Mouse (Mus musculus): ENCODE results near the gene Rbm8a. TPM values are rescaled to one million over a fixed set of nuclear protein-coding genes. Genes with fewer than 3 reads are reported as not detected.
A peak's percentile ranks its signal among the peaks of the same experiment; 100 is the strongest.

Gene Rbm8a
- total and polyA plus RNA-seq, 3 experiments: 47.4 to 115 (median 47.6) TPM

DNA sequence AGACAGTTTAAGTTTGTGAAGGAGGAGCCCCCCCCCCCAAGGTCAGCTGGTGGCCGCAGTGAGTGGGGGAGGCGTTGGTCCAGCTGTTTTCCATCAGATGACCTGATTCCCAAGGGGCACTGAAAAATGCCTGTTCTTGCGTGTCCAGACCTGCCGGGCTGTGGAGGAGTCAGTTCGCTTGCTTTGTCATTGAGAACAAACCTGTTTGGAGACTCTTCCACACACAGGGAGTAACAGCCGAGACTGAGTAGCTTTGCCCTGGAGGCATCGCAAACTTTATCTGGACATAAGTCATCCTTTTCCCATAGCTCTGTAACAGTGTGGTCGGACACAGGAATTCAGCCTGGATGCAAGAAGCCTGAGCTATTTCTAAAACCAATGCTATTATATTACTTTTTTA is 44.7 kb downstream of the Rbm8a start:
- Histone ChIP-seq H3K4me3 (ENCODE audit: low read depth, low read length) (no peak overlapping the region), H3K27me3 (ENCODE audit: insufficient read depth, low read length) (peaks cover 45% of the 10 kb centered on the region), H3K36me3 (replicated peaks) (no peaks in the 10 kb centered on the region), H3K9me3 (replicated peaks) (no peaks in the 10 kb centered on the region), H3K4me1 (ENCODE audit: insufficient read depth, low read depth, low read length) (peaks cover 24% of the 10 kb centered on the region)
- TF ChIP-seq TAL1 (conservative IDR thresholded peaks at IDR 0.05; ENCODE audit: low read depth, low read length) (no peak), GATA1 (IDR thresholded peaks at IDR 0.05; ENCODE audit: borderline replicate concordance, low read length) (no peak), POLR2AphosphoS5 (IDR thresholded peaks at IDR 0.05; ENCODE audit: insufficient replicate concordance, low read depth, low read length) (no peak), GATA2 (IDR thresholded peaks at IDR 0.05; ENCODE audit: borderline replicate concordance, low read depth, low read length) (no peak), CTCF (IDR thresholded peaks at IDR 0.05; ENCODE audit: low read depth, low read length) (no peak)
- ATAC-seq (ENCODE audit: extremely low read depth, insufficient number of reproducible peaks, low FRiP score, poor library complexity, severe bottlenecking): no peak
- no peak for DNase-seq (ENCODE audit: low spot score)

DNA sequence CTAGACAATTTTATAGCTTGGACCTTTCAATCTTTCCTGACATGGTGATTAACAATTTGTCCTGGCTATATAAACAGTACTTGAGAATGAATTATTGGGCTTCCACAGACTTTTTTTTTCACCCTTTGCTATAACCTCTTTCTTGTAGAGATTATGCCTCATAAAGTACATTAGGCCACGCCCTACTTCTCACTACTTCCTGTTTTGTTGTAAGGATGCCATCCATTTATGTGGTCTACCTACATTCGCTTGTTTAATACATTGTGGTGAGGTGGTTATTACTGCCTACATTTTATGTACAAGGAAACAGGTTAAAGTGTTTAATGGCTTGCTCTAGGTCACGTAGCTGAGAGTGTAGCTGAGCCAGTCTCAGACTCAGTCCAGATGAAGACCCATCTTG is 45.4 kb downstream of the Rbm8a start:
- no peaks in the 10 kb centered on the region for H3K36me3 ChIP-seq (replicated peaks)
- H3K4me3 ChIP-seq (ENCODE audit: low read depth, low read length): no peak overlapping the region
- peaks cover 20% of the 10 kb centered on the region for H3K4me1 ChIP-seq (ENCODE audit: insufficient read depth, low read depth, low read length)
- H3K27me3 ChIP-seq (ENCODE audit: insufficient read depth, low read length): peaks cover 40% of the 10 kb centered on the region
- DNase-seq (ENCODE audit: low spot score) (peak; percentile 53), ATAC-seq (ENCODE audit: extremely low read depth, insufficient number of reproducible peaks, low FRiP score, poor library complexity, severe bottlenecking) (no peak)
- TF ChIP-seq TAL1 (conservative IDR thresholded peaks at IDR 0.05; ENCODE audit: low read depth, low read length) (no peak), POLR2AphosphoS5 (IDR thresholded peaks at IDR 0.05; ENCODE audit: insufficient replicate concordance, low read depth, low read length) (no peak), GATA2 (IDR thresholded peaks at IDR 0.05; ENCODE audit: borderline replicate concordance, low read depth, low read length) (no peak), GATA1 (IDR thresholded peaks at IDR 0.05; ENCODE audit: borderline replicate concordance, low read length) (no peak), CTCF (IDR thresholded peaks at IDR 0.05; ENCODE audit: low read depth, low read length) (no peak)
- H3K9me3 ChIP-seq (replicated peaks): no peaks in the 10 kb centered on the region

DNA sequence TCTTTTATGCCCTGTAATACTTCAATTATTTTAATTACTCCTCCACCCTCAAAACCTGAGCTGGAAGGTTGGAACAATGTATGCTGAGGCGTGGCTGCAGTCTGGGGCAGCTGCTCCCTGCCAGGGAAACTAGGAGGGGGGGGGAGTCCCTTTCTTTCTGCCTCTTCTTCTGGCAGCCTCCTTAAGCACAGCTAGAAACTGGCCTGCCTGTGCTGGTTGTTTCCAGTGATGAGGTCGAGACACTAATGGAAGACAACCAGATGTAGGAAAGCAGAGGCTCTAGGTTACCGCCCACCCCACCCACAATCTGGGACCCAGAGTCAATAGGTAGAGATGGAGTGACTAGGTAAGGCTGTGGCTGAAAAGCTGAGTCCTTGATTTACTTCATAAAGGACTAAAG is 46.0 kb downstream of the Rbm8a start:
- peaks cover 18% of the 10 kb centered on the region for H3K4me1 ChIP-seq (ENCODE audit: insufficient read depth, low read depth, low read length)
- H3K4me3 ChIP-seq (ENCODE audit: low read depth, low read length): no peak overlapping the region
- DNase-seq (ENCODE audit: low spot score) (no peak), ATAC-seq (ENCODE audit: extremely low read depth, insufficient number of reproducible peaks, low FRiP score, poor library complexity, severe bottlenecking) (no peak)
- no peaks in the 10 kb centered on the region for H3K36me3 ChIP-seq (replicated peaks)
- no peaks in the 10 kb centered on the region for H3K9me3 ChIP-seq (replicated peaks)
- TF ChIP-seq GATA2 (IDR thresholded peaks at IDR 0.05; ENCODE audit: borderline replicate concordance, low read depth, low read length) (no peak), CTCF (IDR thresholded peaks at IDR 0.05; ENCODE audit: low read depth, low read length) (no peak), GATA1 (IDR thresholded peaks at IDR 0.05; ENCODE audit: borderline replicate concordance, low read length) (no peak), POLR2AphosphoS5 (IDR thresholded peaks at IDR 0.05; ENCODE audit: insufficient replicate concordance, low read depth, low read length) (no peak), TAL1 (conservative IDR thresholded peaks at IDR 0.05; ENCODE audit: low read depth, low read length) (no peak)
- H3K27me3 ChIP-seq (ENCODE audit: insufficient read depth, low read length): peaks cover 38% of the 10 kb centered on the region

DNA sequence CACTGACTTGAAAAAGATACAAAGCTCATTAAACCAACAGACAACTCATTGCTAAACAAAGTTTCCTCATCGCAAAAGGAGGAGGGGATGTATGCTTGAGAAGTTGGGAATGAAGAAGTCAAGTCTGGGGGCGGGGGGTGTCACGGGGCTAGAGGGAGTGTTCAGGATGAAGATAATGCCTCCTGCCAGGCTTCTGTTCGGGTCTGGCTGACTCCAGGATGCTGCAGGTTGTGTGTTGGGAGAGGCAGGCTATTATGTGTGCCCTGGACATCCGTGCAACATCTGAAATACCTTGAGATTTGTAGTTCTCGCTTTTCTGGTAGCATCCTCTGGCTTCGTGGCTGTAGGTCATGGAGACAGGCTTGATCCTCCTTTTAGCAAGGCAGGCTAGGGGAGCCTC is 48.7 kb downstream of the Rbm8a start:
- no peak for ATAC-seq (ENCODE audit: extremely low read depth, insufficient number of reproducible peaks, low FRiP score, poor library complexity, severe bottlenecking)
- Histone ChIP-seq H3K27me3 (ENCODE audit: insufficient read depth, low read length) (peaks cover 32% of the 10 kb centered on the region), H3K4me1 (ENCODE audit: insufficient read depth, low read depth, low read length) (peaks cover 18% of the 10 kb centered on the region), H3K36me3 (replicated peaks) (no peaks in the 10 kb centered on the region), H3K9me3 (replicated peaks) (no peaks in the 10 kb centered on the region), H3K4me3 (ENCODE audit: low read depth, low read length) (no peak overlapping the region)
- TF ChIP-seq POLR2AphosphoS5 (IDR thresholded peaks at IDR 0.05; ENCODE audit: insufficient replicate concordance, low read depth, low read length) (no peak), GATA2 (IDR thresholded peaks at IDR 0.05; ENCODE audit: borderline replicate concordance, low read depth, low read length) (no peak), GATA1 (IDR thresholded peaks at IDR 0.05; ENCODE audit: borderline replicate concordance, low read length) (no peak), CTCF (IDR thresholded peaks at IDR 0.05; ENCODE audit: low read depth, low read length) (no peak), TAL1 (conservative IDR thresholded peaks at IDR 0.05; ENCODE audit: low read depth, low read length) (no peak)
- no peak for DNase-seq (ENCODE audit: low spot score)

DNA sequence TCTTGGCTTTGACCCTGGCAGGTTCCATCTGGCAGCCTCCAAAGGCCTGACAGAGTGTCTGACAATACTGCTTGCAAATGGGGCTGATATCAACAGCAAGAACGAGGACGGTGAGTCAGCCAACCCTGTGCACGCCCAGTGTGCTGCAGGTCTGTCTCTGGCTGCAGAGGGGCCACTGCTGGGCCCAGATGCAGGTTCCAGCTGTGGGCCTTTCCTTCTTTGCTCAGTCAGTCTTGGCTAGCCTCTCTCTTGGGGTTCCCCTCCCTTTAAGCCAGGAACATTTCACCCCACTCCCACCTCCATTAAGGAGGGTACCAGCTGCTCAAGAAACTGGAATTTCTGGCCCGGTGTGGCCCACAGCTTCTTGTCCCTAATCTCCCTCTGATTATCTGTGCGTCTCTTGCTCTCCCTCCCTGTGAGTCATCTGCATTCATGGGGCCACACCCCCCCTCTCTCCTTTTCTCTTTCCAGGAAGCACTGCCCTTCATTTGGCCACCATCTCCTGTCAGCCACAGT is 49.5 kb downstream of the Rbm8a start:
- peak; percentile 57 for ATAC-seq (ENCODE audit: extremely low read depth, insufficient number of reproducible peaks, low FRiP score, poor library complexity, severe bottlenecking)
- Histone ChIP-seq H3K4me3 (ENCODE audit: low read depth, low read length) (no peak overlapping the region), H3K9me3 (replicated peaks) (no peaks in the 10 kb centered on the region), H3K36me3 (replicated peaks) (no peaks in the 10 kb centered on the region), H3K27me3 (ENCODE audit: insufficient read depth, low read length) (peaks cover 33% of the 10 kb centered on the region), H3K4me1 (ENCODE audit: insufficient read depth, low read depth, low read length) (peaks cover 18% of the 10 kb centered on the region)
- TF ChIP-seq CTCF (IDR thresholded peaks at IDR 0.05; ENCODE audit: low read depth, low read length): no peak
- TF ChIP-seq GATA1 (IDR thresholded peaks at IDR 0.05; ENCODE audit: borderline replicate concordance, low read length): no peak
- TF ChIP-seq TAL1 (conservative IDR thresholded peaks at IDR 0.05; ENCODE audit: low read depth, low read length): no peak
- no peak for TF ChIP-seq GATA2 (IDR thresholded peaks at IDR 0.05; ENCODE audit: borderline replicate concordance, low read depth, low read length)
- TF ChIP-seq POLR2AphosphoS5 (IDR thresholded peaks at IDR 0.05; ENCODE audit: insufficient replicate concordance, low read depth, low read length): no peak
- DNase-seq (ENCODE audit: low spot score): no peak

DNA sequence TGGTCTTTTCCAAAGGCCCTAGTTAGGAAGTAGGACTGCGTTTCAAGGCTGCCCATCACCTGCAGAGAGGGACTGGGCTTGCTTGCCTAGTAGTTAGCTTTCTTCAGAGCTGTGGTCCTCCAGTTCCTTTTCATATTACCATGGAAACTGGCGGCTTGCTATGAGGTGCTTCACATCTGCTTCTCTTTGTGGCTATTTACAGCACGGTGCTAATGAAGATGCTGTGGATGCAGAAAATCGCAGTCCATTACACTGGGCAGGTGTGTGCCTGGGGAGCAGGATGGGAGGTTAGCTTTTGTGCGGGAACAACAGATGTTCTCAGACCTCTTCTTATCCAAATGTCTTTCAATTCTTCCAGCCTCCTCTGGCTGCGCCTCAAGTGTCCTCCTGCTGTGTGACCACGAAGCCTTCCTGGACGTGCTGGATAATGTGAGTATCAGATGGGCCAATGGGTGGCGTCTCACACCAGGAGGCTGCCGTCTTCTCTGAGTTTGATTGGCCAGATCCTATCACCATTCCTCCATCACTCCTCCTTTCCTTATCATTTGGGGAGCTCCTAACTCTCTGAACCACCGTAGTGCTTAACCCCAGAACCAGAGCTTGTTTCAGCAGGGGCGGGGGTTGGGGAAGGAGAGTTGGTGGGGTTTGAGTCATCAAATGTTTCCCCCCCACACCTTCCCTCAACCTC is 50.7 kb downstream of the Rbm8a start:
- Histone ChIP-seq H3K36me3 (replicated peaks) (no peaks in the 10 kb centered on the region), H3K27me3 (ENCODE audit: insufficient read depth, low read length) (peaks cover 39% of the 10 kb centered on the region), H3K9me3 (replicated peaks) (no peaks in the 10 kb centered on the region), H3K4me1 (ENCODE audit: insufficient read depth, low read depth, low read length) (peaks cover 14% of the 10 kb centered on the region), H3K4me3 (ENCODE audit: low read depth, low read length) (no peak overlapping the region)
- TF ChIP-seq GATA2 (IDR thresholded peaks at IDR 0.05; ENCODE audit: borderline replicate concordance, low read depth, low read length) (no peak), GATA1 (IDR thresholded peaks at IDR 0.05; ENCODE audit: borderline replicate concordance, low read length) (no peak), POLR2AphosphoS5 (IDR thresholded peaks at IDR 0.05; ENCODE audit: insufficient replicate concordance, low read depth, low read length) (no peak), TAL1 (conservative IDR thresholded peaks at IDR 0.05; ENCODE audit: low read depth, low read length) (no peak), CTCF (IDR thresholded peaks at IDR 0.05; ENCODE audit: low read depth, low read length) (no peak)
- no peak for ATAC-seq (ENCODE audit: extremely low read depth, insufficient number of reproducible peaks, low FRiP score, poor library complexity, severe bottlenecking)
- DNase-seq (ENCODE audit: low spot score): no peak

Other genes starting within 250 kb of the Rbm8a start
- not detected in 2 replicates for gene BC107364, start 177.6 kb upstream of the Rbm8a start, total RNA-seq (2014; fragmentation: Nextera tagmentation)
- gene BC107364, start 177.6 kb upstream of the Rbm8a start, total RNA-seq (2017): 0.27 TPM in 1 of 2 replicates, not detected in the other
- not detected in 2 replicates for gene BC107364, start 177.6 kb upstream of the Rbm8a start, polyA plus RNA-seq (2012)
- not detected in 2 replicates for gene Hfe2, start 104.8 kb upstream of the Rbm8a start, total RNA-seq (2014; fragmentation: Nextera tagmentation)
- not detected in 2 replicates for gene Hfe2, start 104.8 kb upstream of the Rbm8a start, total RNA-seq (2017)
- gene Hfe2, start 104.8 kb upstream of the Rbm8a start, polyA plus RNA-seq (2012): not detected in 2 replicates
- 1,322 and 1,463 TPM in 2 replicates for gene Txnip, start 72.0 kb upstream of the Rbm8a start, total RNA-seq (2014; fragmentation: Nextera tagmentation)
- gene Txnip, start 72.0 kb upstream of the Rbm8a start, total RNA-seq (2017): 307 and 332 TPM in 2 replicates
- 16.1 and 19.5 TPM in 2 replicates for gene Txnip, start 72.0 kb upstream of the Rbm8a start, polyA plus RNA-seq (2012)
- gene Gm16253, start 52.9 kb upstream of the Rbm8a start, total RNA-seq (2014; fragmentation: Nextera tagmentation): not detected in 2 replicates
- gene Gm16253, start 52.9 kb upstream of the Rbm8a start, total RNA-seq (2017): not detected in 2 replicates
- gene Gm16253, start 52.9 kb upstream of the Rbm8a start, polyA plus RNA-seq (2012): not detected in 2 replicates
- 40.0 and 45.7 TPM in 2 replicates for gene Polr3gl, start 35.8 kb upstream of the Rbm8a start, total RNA-seq (2014; fragmentation: Nextera tagmentation)
- 35.4 and 40.7 TPM in 2 replicates for gene Polr3gl, start 35.8 kb upstream of the Rbm8a start, total RNA-seq (2017)
- gene Polr3gl, start 35.8 kb upstream of the Rbm8a start, polyA plus RNA-seq (2012): 12.0 and 12.5 TPM in 2 replicates
- not detected in 2 replicates for gene Ankrd34a, start 33.3 kb upstream of the Rbm8a start, total RNA-seq (2014; fragmentation: Nextera tagmentation)
- gene Ankrd34a, start 33.3 kb upstream of the Rbm8a start, total RNA-seq (2017): 0.05 TPM in 1 of 2 replicates, not detected in the other
- gene Ankrd34a, start 33.3 kb upstream of the Rbm8a start, polyA plus RNA-seq (2012): 0.03 and 0.04 TPM in 2 replicates
- gene Lix1l, start 28.8 kb upstream of the Rbm8a start, total RNA-seq (2014; fragmentation: Nextera tagmentation): 1.9 and 2.4 TPM in 2 replicates
- gene Lix1l, start 28.8 kb upstream of the Rbm8a start, total RNA-seq (2017): 3.6 TPM in 2 replicates
- gene Lix1l, start 28.8 kb upstream of the Rbm8a start, polyA plus RNA-seq (2012): 0.41 and 0.49 TPM in 2 replicates
- gene Pex11b, start 5.4 kb downstream of the Rbm8a start, total RNA-seq (2014; fragmentation: Nextera tagmentation): 49.1 and 63.0 TPM in 2 replicates
- gene Pex11b, start 5.4 kb downstream of the Rbm8a start, total RNA-seq (2017): 23.8 and 32.2 TPM in 2 replicates
- 4.2 and 4.3 TPM in 2 replicates for gene Pex11b, start 5.4 kb downstream of the Rbm8a start, polyA plus RNA-seq (2012)
- gene Gm42957, start 5.5 kb downstream of the Rbm8a start, total RNA-seq (2014; fragmentation: Nextera tagmentation): 0.34 and 1.7 TPM in 2 replicates
- gene Gm42957, start 5.5 kb downstream of the Rbm8a start, total RNA-seq (2017): 0.11 and 0.17 TPM in 2 replicates
- gene Gm42957, start 5.5 kb downstream of the Rbm8a start, polyA plus RNA-seq (2012): 0.06 and 0.09 TPM in 2 replicates
- gene Itga10, start 15.7 kb downstream of the Rbm8a start, total RNA-seq (2014; fragmentation: Nextera tagmentation): 2.2 and 8.3 TPM in 2 replicates
- gene Itga10, start 15.7 kb downstream of the Rbm8a start, total RNA-seq (2017): 0.29 and 0.33 TPM in 2 replicates
- 0.10 and 0.20 TPM in 2 replicates for gene Itga10, start 15.7 kb downstream of the Rbm8a start, polyA plus RNA-seq (2012)
- not detected in 2 replicates for gene Ankrd35, start 40.2 kb downstream of the Rbm8a start, total RNA-seq (2014; fragmentation: Nextera tagmentation)
- gene Ankrd35, start 40.2 kb downstream of the Rbm8a start, total RNA-seq (2017): 0.06 TPM in 1 of 2 replicates, not detected in the other
- gene Ankrd35, start 40.2 kb downstream of the Rbm8a start, polyA plus RNA-seq (2012): not detected in 2 replicates
- gene Pias3, start 66.5 kb downstream of the Rbm8a start, total RNA-seq (2014; fragmentation: Nextera tagmentation): 12.5 and 15.8 TPM in 2 replicates
- gene Pias3, start 66.5 kb downstream of the Rbm8a start, total RNA-seq (2017): 5.5 and 7.3 TPM in 2 replicates
- 10.6 and 12.1 TPM in 2 replicates for gene Pias3, start 66.5 kb downstream of the Rbm8a start, polyA plus RNA-seq (2012)
- gene Nudt17, start 78.6 kb downstream of the Rbm8a start, total RNA-seq (2014; fragmentation: Nextera tagmentation): 0.68 TPM in 1 of 2 replicates, not detected in the other
- gene Nudt17, start 78.6 kb downstream of the Rbm8a start, total RNA-seq (2017): 0.22 and 0.70 TPM in 2 replicates
- 0.66 and 0.83 TPM in 2 replicates for gene Nudt17, start 78.6 kb downstream of the Rbm8a start, polyA plus RNA-seq (2012)
- gene Polr3c, start 97.7 kb downstream of the Rbm8a start, total RNA-seq (2014; fragmentation: Nextera tagmentation): 79.4 and 84.4 TPM in 2 replicates
- gene Polr3c, start 97.7 kb downstream of the Rbm8a start, total RNA-seq (2017): 19.2 and 27.9 TPM in 2 replicates
- 7.7 and 8.9 TPM in 2 replicates for gene Polr3c, start 97.7 kb downstream of the Rbm8a start, polyA plus RNA-seq (2012)
- gene Rnf115, start 97.7 kb downstream of the Rbm8a start, total RNA-seq (2014; fragmentation: Nextera tagmentation): 63.7 and 83.0 TPM in 2 replicates
- 79.1 and 81.7 TPM in 2 replicates for gene Rnf115, start 97.7 kb downstream of the Rbm8a start, total RNA-seq (2017)
- gene Rnf115, start 97.7 kb downstream of the Rbm8a start, polyA plus RNA-seq (2012): 21.2 and 26.4 TPM in 2 replicates
- not detected in 2 replicates for gene Pdzk1, start 199.4 kb downstream of the Rbm8a start, total RNA-seq (2014; fragmentation: Nextera tagmentation)
- gene Pdzk1, start 199.4 kb downstream of the Rbm8a start, total RNA-seq (2017): 0.05 and 0.46 TPM in 2 replicates
- 0.20 and 0.41 TPM in 2 replicates for gene Pdzk1, start 199.4 kb downstream of the Rbm8a start, polyA plus RNA-seq (2012)
- 0.53 and 1.0 TPM in 2 replicates for gene Cd160, start 199.4 kb downstream of the Rbm8a start, total RNA-seq (2014; fragmentation: Nextera tagmentation)
- 0.27 and 0.41 TPM in 2 replicates for gene Cd160, start 199.4 kb downstream of the Rbm8a start, total RNA-seq (2017)
- gene Cd160, start 199.4 kb downstream of the Rbm8a start, polyA plus RNA-seq (2012): 1.4 and 1.5 TPM in 2 replicates

Measured in G1E (cell line).